Mouse (Mus musculus): ENCODE results near the gene D6Wsu163e. TPM values are rescaled to one million over a fixed set of nuclear protein-coding genes. Genes with fewer than 3 reads are reported as not detected.

Gene D6Wsu163e
- total RNA-seq (2022): 10 to 100 TPM; 20.2 to 31.5 (median 26.1) TPM

DNA sequence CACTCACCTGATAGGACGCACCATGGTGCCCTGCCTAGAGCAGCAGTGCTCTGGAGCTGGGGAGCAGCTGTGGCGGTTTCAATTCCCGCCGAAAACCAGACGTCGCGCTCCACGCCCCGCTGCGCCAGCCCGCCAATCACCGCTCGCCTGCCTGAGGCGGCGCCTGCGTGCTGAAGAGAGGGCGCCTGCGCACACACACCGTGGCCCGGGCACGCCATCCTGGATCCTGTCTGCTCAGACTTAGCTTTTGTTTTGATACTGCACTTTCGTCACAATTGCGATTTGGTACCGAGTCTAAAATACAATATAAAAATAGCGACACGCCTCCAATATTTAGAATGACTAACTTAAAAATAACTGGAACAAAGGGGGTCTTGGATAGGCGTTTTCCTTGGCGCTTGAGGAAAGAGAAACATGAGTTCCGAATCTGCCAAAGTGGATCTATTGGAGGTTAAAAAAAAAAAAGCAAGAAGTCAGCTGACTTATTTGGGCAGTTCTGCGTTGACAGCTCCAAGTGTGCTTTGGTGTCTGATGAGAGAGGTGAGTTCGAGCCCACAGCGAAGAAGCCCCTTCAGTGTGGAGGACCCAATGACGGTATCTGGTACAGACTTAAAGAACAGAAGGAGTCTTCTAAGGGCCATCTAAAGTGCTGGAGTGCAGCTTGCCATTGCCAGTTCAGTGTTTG lies at the start of gene D6Wsu163e, which contains the start of gene Rad51ap1:
D6Wsu163e (plus strand) TSS at position 476 of the 685 bp plus-strand sequence.
Rad51ap1 (minus strand) TSS at position 101 of the 685 bp plus-strand sequence.
- peak; percentile 90 for DNase-seq

DNA sequence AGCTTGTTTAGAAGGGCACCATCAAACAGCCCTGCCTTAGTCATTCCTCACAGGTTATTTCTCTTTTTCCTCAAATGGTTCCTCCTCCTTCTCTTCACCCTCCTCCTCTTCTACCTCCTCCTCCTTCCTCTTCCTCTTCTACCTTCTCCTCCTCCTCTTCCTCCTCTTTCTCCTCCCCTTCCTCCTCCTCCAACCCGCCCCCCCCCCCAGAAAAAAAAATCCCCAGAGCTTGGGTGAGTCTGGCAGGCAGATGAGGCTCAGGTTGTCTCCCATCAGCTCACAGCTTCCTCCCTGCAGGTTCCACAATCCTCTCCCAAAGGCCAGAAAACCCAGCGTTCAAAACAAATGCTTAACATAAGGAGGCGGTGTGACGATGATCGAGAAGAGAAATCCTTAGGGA lies 32.4 kb upstream of the D6Wsu163e start:
- no peak for DNase-seq

DNA sequence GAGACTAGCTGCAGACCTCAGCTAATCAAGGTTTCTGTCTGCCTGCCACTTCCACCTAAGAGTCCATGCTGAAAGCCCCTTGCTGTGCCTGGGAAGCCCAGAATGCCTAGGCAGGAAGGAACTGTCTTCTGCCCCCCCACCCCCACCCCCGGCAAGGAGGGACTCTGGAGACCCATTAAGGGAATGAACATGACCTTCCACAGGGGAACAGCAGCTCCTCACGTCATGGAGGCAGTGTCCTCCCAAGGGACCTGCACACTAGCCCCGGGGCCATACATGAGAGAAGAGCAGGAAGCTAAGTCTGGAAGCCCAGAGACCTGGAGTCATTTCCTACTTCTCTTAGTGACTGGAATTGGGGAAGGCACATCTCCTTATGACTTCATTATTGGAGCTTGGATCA lies 31.9 kb upstream of the D6Wsu163e start:
- DNase-seq: no peak

DNA sequence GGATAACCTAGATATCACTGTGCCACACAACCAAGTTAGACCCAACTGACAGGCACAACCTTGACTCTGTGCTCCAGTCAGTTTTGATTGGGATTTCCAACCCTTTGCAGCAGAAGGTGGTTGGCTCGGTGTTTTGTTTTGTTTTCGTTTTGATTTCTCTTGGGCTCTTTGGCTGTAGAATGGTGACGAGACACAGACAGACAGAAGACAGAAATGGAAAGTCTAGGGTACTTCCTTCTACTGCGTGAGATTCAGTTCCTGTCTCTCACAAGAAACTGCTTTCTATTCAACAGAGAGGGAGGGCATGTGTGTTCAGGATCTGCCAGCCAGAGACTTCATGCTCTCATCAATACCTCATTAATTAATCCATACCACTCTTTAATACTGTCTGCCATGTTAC lies 29.0 kb upstream of the D6Wsu163e start:
- DNase-seq: no peak

DNA sequence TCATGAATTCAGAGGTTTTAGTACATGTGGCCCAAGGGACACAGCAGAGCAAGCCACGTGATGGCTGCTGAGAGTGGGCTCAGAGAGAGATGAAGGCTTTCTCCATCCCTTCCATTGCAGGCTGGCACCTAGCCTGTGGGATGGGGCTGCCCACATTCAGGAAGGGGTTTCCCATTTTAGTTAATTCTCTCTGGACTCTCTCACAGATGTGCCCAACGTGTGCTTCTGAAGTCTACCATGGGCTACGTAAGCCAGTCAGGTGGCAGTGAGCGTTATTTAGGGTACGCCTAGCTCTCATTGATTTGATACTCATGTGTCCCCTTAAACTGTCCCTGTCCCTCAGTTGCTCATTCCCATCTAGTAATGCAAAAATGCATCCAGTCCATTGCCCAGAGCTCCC lies 24.8 kb upstream of the D6Wsu163e start:
- DNase-seq: no peak

DNA sequence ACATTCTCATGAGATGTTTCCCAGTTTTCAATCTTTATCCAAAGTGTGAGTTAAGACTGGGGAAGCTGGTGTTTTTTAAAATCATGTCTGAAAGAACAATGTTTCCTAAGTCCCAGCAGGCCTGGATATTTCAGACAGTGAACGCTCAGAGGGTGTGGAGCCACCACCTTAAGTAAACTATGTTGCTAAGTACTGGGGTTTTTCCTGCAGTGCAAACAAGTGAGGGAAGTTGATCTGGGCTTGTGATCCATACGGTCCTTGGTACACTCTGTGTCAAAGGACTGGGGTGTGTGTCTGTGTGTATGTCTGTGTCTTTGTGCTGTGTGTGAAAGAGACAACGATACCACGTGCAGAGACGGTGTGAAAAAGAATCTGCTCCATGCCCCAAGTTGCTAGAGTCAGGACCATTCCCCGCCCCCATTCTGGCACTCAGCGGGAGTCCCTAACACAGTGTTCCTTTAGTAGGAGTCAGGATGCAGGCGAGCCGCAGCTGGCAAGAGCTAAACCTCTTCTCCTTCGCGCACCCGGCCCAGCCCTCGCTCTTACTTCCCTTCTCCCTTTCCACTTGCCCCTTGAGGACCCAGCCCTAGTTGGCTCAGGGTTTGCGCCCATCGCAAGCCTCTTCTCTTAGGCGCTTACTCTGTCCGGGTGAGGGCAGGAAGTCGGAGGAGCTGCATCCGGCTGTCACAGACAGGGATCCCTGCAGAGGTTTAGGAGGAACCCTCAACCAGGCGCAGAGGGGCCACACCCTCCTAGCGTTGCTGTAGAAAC lies 18.5 kb upstream of the D6Wsu163e start, which contains the start of gene Dyrk4:
Dyrk4 (minus strand) TSS at position 729 of the 771 bp plus-strand sequence.
- no peak for DNase-seq

DNA sequence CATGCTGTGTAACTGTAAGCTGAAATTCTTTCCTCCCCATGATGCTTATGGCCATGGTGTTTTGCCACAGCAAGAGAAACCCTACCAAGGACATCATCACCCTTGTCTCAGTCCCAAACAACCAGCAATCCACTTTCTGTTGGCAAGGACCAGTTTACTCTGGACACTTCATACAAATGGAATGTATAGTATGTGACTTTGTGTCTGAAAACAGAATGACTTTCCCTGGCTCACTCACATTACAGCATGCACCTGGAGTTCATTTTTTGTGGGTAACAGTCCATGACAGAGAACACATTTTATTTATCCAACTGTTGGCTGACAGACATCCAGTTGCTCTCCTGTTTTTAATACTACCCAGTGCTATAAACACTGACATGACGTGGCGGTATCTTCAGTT lies 6.9 kb upstream of the D6Wsu163e start:
- no peak for DNase-seq

DNA sequence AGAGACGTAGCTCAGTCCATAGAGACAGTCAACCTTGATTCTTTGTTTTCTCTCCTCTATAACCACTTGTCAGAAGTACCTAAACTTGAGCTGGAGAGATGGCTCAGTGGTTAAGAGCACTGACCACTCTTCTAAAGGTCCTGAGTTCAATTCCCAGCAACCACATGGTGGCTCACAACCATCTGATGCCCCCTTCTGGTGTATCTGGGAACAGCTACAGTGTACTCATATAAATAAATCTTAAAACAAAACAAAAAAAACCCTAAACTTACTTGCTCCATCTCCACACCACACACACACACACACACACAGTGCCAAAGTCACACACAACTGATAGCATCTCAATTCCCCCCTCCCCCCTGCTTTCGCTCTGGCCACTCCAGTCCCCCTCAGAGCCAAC lies 1.7 kb upstream of the D6Wsu163e start:
- DNase-seq: no peak

DNA sequence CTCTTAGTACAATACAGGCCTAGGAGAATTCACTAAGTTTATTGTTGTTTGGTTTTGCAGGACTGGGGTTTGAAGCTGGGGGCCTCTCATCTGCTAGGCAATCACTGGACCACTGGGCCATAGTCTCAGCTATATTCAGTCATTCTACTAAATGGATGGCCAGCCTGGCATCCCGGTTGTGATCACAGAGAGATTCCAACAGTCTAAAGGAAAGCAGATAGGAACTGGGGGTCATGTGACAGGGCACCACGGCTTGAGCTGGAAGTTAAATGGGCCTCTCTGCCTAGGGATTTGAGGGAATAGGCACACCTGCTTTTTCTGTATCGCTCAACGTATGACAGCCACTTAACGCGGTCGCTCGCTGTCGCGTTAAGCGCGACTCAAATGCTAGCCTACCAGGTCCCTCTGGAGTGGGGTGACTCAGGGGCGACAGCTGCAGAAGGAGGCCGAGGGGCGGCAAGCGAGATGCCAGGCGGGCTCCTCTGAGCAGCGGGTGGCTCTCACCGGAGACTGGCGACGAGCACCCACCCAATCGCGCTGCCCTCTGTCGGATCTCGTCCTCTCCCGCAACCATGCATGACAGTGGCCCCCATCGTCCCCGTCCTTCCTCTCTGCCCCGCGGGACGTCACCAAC lies 792 bp upstream of the D6Wsu163e start:
- no peak for DNase-seq

DNA sequence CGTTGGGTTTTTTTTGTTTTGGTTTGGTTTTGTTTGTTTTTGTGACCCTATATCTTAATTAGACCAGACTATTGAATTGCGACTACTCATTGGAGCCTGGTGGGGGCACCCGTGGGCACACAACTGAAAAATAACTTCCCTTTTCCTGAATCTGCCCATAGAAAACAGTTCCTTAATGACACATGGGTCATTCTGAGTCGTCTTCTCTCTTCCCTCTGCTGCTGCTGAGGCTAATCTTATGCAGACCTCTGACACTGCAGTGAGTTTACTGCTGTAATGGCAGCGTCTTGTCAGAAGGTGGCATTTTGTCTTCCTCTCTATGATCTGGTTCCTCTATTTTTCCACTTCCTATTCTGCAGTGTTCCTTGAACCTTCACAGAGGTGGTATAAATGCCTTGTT lies 689 bp downstream of the D6Wsu163e start:
- DNase-seq: no peak

DNA sequence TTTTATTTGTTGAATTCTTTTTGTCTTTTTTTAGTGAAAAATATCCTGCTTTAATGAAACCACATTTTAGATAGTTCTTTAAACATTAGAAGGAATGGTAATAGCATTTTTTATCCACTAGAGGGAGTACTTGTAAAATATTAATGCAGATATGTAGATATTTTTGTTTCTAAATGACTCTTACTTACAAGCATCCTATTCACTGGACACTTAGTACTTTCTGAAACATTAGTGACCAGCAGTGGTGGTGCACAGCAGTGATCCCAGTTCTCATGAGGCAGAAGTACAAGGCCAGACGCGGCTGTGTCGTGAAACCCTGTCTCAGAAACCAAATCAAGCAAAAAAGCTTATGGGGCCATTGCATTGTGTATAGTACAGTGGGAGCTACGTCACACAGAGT lies 8.6 kb downstream of the D6Wsu163e start:
- DNase-seq: no peak

DNA sequence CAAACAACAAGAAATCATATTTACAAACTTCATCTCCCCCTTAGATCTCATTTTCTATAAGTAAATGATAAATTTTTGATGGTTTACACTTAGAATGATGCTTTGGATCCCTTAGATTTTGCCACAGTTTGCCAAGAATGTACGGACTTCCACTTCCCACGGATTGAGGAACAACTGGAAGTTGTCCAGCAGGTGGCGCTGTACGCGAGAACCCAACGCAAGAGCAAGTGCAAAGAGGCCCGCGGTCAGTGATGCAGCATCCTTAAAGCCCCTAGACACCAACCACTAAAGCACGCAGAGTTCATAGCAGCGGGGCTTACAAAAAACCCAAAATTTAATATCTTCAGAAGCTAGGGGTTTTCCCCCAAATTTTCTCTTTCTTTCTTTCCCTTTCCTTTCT lies 16.0 kb downstream of the D6Wsu163e start:
- peak; percentile 36 for DNase-seq

DNA sequence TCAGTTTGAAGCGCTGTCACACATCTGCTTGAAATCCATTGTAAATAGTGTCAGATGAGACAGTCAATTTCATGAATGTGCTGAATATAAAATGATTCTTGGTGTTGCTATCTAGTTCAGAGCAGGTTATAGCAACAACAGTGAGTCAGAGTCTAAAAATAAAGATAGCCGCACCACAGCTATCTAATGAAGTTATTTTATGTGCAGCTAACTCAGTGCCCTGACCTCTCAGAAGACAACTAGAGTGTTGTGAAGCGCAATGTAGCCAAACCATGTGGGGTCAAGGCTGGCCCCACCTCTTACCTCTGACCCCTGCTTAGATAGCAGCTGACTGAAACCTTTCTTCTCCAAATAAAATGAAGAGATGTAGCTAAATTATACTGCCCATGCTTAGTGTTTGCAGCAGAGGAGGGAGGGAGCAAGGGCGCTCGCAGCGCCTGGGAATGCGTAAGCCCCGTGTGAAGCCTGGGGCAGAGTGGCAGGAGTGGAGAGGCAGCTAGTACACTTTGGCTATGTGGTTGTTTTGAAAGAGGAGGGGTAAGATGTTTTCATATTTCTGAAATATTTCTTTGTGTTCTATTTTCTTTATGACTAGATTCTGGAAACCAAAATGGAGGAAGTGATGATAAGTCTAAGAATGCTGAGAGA lies 21.7 kb downstream of the D6Wsu163e start:
- no peak for DNase-seq

DNA sequence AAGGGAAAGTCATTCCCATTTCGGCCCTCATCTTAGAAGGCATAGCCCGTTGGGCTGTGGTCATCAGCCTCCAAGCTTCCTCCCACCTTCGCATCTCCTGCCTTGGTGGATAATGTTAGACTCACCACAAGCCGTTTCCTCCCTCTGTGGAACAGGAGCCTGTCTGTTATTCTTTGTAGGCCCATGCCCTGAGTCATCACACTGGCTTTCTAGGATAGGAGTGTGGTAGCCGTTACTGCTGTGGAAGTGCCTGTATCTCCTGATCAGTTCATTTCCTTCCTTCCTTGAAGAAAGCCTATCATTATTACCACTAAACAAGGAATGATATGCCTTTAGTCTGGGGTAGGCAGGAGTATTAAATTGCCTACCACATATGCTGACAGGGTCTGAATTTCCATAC lies 22.9 kb downstream of the D6Wsu163e start:
- no peak for DNase-seq

DNA sequence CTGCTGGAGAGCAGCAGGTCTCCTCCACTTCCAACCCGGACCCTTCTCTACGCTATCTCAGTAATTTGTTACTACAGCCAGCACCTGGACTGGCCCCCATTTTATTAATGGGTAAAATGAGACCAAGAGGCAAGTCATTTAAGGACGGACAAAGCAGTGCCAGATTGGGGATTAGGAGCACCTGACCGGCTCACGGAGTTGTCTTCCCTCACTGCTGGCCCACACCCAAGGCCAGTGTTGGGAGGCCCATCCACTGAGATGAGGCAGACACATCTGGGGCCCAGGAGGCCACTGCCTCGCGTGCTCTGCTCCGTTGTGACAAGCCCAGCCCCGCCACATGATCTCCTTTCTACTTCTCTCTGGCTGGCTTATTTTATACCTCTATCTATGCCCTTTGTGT lies 23.7 kb downstream of the D6Wsu163e start:
- DNase-seq: no peak

DNA sequence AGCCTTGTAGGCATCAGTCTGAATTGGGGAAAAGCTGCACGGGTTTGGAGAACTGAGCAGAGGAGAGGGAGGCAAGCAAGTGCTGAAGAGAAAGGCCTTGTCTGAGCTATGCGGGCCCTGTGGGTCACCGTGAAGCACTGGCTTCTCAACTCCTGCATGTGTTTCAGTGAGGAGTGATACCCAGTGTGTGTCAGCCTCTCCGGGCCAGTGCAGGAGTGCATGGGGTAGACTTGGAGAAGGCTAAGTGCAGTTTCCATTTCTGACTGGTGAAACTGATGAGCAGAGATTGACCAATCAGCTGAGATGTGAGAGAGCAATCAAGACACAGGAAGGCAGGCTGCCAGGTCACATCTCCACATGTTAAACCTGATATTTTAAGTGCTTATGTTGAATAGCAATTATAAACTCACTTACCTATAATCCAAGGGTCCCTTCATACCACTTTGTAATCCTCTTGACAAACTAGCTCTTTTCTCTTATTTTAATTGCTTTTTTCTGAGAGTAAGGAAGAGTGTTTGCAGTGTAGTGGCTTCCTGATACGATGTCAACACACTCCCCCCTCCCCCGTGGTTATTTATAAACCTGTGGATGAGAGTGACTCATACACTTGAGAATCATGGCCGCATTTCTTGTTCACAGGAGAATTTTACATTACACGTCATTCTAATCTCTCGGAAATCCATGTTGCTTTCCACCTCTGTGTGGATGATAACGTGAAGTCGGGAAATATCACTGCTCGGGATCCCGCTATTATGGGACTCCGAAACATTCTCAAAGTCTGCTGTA lies 26.7 kb downstream of the D6Wsu163e start:
- DNase-seq: no peak

DNA sequence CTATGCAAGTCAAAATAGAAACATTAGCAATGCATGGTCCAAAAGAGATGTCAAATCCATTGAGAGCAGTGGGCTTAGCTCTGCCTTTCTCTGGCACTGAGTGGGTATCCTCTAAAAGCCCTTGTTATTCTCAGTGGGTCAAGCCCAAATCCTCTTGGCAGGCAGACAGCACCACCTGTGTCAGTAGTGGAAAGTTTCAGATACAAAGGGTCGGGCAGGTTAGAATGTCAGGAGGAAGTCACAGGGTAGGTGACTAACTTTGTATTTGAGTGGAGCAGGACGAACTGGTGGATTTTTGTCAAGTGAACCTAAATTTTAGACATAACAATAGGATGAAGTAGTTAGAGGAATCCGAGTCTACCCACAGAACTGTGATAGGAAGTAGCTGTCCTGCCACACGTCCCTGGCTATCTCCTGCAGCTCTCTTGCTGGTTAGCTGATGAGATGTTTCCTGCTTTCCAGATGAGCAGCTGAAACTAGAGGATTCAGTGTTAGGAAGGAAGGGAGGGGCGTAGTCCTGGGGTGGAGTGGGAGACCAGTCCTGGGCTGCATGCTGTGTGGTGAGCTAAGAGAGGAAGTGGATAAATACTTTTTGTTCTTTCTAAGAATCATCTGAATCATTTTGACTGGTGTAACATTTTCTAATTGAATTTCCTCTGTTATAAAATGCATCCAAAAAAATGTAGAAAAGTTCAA lies 41.9 kb downstream of the D6Wsu163e start:
- DNase-seq: no peak

DNA sequence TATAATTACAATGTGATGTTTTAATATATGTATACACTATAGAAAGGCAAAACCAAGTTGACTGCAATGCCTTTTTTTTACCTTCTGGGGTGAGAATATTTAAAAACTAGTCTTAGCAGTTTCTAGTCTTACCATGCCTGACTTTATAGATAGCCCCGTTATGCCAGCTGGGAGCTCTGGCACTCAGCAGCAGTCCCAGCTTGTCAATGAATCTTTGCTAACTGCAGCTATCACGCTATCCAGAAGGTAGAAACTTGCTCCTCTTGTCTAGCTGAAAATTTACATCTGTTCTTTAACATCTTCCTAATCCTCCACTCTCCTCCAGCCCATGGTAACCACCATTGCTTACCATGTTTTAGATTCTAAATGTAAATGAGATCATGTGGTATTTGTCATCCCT lies 53.9 kb downstream of the D6Wsu163e start:
- DNase-seq: no peak

DNA sequence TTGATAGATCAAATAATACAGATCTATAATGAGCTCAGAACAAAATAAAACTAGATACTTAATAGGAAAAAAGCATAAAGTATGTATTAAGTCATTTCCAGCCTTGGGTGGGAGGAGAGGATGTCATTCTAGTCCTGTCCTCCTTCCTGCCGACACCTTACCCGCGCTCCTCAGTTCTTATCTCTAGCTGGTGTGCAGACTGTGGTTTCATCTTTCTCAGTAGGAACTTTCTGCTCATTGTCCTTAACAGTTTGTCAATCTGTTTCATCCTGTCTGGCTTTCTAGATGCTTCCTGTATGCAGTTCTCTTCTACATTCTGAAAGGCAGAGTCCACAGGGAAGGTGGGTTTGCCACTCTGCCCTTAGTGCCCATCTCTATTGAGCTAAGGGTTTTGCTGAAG lies 55.7 kb downstream of the D6Wsu163e start:
- DNase-seq: no peak

DNA sequence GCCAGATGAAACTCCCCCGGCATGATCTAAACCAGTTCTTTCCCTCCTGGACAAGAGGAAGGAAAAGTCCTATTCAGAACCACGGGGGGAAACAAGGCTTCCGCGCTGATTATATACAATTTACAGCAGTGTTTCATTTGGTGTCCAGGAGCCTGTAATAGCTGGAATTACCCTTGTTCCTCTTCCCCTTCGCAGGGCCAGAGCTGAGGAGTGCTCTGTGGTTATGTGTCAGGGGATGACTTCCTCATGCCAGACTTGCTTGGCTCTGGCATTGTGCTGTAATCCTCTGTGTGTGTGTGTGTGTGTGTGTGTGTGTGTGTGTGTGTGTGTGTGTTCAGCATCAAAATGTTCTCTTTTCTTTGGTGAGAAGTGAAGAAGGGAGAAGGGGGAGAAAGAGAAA lies 56.6 kb downstream of the D6Wsu163e start:
- DNase-seq: no peak

DNA sequence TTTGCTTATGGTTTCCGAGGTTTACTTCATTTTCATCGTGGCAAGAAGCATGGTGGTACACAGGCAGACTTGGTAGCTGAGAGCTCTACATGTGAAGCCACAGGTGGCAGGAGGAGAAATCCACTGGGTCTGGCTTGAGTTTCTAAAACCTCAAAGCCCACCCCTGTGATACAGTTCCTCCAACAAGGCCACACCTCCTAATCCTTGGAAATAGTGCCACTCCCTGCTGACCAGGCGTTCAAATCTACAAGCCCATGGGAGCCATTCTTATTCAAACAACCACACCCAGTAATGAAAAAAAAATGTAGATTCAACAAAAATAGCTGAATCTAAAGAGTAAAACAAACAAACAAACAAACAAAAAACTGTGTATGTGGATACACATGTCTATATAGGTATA lies 65.9 kb downstream of the D6Wsu163e start:
- no peak for DNase-seq

DNA sequence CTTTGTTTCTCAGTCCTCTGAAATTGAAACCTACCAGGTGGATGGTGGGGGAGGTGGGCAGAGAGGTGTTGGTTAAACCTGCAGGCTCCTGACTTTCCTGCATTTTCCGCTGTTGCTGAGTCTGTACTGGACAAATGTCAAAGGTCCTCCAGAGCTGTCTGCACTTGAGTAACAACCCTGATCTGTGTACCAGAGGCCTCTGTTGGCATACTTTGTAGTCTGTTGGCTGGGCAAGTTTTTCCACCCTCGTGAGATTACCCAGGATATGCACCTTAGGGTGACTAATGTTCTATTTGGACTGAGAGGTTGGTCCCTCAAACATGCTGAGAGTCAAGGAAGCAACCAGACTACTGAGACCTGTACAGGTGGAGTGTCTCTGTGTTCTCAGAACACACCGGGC lies 66.8 kb downstream of the D6Wsu163e start:
- DNase-seq: no peak

Measured in adrenal gland, adult 8-10 months (tissue).